Mouse (Mus musculus) limb, embryonic 11.5 days (tissue): ENCODE measurements around the gene Gbp10. TPM values are rescaled to one million over a fixed set of nuclear protein-coding genes. Genes with fewer than 3 reads are reported as not detected.
"Not testable (repeated sequence)": the region's sequence is repeated elsewhere in the genome, so short reads cannot be mapped to it uniquely, and the experiment has no call there.

Experiments used
- ATAC-seq: fragments of 200-750 bp; cut with Nextera tagmentation; 2 replicates; pipeline ENCODE4 v1.8.0; 2017; ENCODE audit warnings: low read depth; ENCODE audit not compliant: insufficient number of reproducible peaks, low FRiP score, low TSS enrichment
- DNase-seq: peaks from one replicate; pipeline ENCODE4 v3.0.0-alpha.2; 2015; ENCODE audit warnings: low spot score
- H3K27ac ChIP-seq: fragments of 300-500 bp; sonication (generic); replicated peaks from 2 replicates; pipeline ENCODE4 v1.5.1; 2014; ENCODE audit warnings: low read depth, mild to moderate bottlenecking, low read length
- H3K27me3 ChIP-seq: fragments of 300-500 bp; sonication (generic); 2 replicates; pipeline ENCODE4 v1.6.1; 2014; ENCODE audit warnings: mild to moderate bottlenecking, low read length, mixed read lengths; ENCODE audit not compliant: control insufficient read depth, insufficient read depth
- H3K36me3 ChIP-seq: fragments of 300-500 bp; sonication (generic); 2 replicates; pipeline ENCODE4 v1.6.1; 2014; ENCODE audit warnings: mild to moderate bottlenecking, low read length, moderate library complexity, mixed read lengths; ENCODE audit not compliant: control insufficient read depth, insufficient read depth
- H3K4me1 ChIP-seq: fragments of 300-500 bp; sonication (generic); 2 replicates; pipeline ENCODE4 v1.6.1; 2014; ENCODE audit warnings: low read length, mixed read lengths; ENCODE audit not compliant: control insufficient read depth, insufficient read depth
- H3K4me2 ChIP-seq: fragments of 300-500 bp; sonication (generic); 2 replicates; pipeline ENCODE4 v1.6.1; 2014; ENCODE audit warnings: low read depth, mild to moderate bottlenecking, moderate library complexity; ENCODE audit not compliant: severe bottlenecking
- H3K4me3 ChIP-seq: fragments of 300-500 bp; sonication (generic); 2 replicates; pipeline ENCODE4 v1.5.1; 2014; ENCODE audit warnings: low read depth, low read length
- H3K9ac ChIP-seq: fragments of 300-500 bp; sonication (generic); 2 replicates; pipeline ENCODE4 v1.6.1; 2014; ENCODE audit warnings: mild to moderate bottlenecking, low read length
- H3K9me3 ChIP-seq: fragments of 300-500 bp; sonication (generic); 2 replicates; pipeline ENCODE4 v1.6.1; 2016; ENCODE audit warnings: low read length; ENCODE audit not compliant: control insufficient read depth
- WGBS: fragments of 180-500 bp; shearing (Covaris S2); extraction: QIAGEN DNeasy Blood & Tissue Kit; methylation state at CpG from one replicate; pipeline ENCODE4 v1.1.7; 2014; 5-methylcytosine and 5-hydroxymethylcytosine counted together
- polyA plus RNA-seq: library from polyadenylated mRNA; unstranded; fragments of >200 nt; fragmentation: Nextera tagmentation; extraction: Ambion mirVana; gene quantifications from 2 replicates; pipeline ENCODE4 v1.2.1, GENCODE M21; 2014

The Gbp10 gene
- polyA plus RNA-seq, 1 experiment from 2014 or later = not detected

DNA sequence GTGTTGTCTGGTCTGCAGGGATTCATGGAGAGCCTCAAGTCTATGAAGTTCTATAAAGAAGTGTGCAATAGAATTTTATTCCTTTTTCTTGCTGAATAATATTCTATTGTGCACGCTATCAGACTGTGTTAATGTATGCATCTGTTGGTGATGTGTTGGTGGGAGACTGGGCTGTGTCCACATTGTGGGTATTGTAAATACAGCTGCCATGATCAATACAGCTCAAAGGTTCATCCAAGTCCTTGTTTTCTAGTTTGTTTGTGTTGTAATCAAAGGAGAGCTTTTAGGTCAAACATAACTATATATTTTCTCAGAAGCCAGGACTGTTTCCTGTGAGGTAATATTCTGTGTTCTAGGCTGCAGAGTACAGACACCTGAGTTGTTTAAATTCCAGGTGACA is 40.2 kb downstream of the Gbp10 start:
- not testable (repeated sequence) for H3K4me2 ChIP-seq, H3K4me1 ChIP-seq, H3K36me3 ChIP-seq, ATAC-seq, H3K4me3 ChIP-seq, H3K9me3 ChIP-seq, H3K9ac ChIP-seq, H3K27ac ChIP-seq, H3K27me3 ChIP-seq, DNase-seq
- WGBS = 93% methylated on average over 1 of the region's 1 CpGs

GRCm38 (mm10) chr5:105197915-105198560 is 41.3 kb downstream of the Gbp10 start:
- not testable (repeated sequence) for H3K4me2 ChIP-seq, H3K9me3 ChIP-seq, DNase-seq, H3K27ac ChIP-seq, ATAC-seq, H3K36me3 ChIP-seq, H3K4me1 ChIP-seq, H3K27me3 ChIP-seq, H3K4me3 ChIP-seq, H3K9ac ChIP-seq

GRCm38 (mm10) chr5:105196308-105196707 is 43.0 kb downstream of the Gbp10 start:
- DNase-seq, H3K36me3 ChIP-seq, H3K4me1 ChIP-seq, H3K27me3 ChIP-seq, H3K4me3 ChIP-seq, H3K9me3 ChIP-seq, H3K9ac ChIP-seq, H3K4me2 ChIP-seq, ATAC-seq, H3K27ac ChIP-seq: not testable (repeated sequence)
- 93% methylated on average over 5 of the region's 5 CpGs for WGBS

DNA sequence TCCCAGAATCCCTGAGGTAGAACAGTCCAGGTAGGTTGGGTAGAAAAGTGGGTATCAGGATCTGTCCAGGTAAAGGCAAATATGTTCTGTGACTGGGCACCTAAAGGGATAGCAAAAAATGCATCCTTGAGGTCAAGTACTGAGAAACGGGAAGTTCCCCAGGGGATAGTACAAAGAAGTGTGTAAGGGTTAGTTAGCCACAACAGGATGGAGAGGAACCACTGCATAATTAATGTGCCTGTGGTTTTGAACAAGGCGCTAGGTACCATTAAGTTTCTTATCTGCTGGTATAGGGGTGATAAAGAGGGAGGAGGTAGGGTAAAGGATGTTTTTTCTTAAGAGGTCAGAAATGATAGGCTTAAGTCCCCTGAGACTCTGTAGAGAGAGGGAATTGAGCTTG is 46.8 kb downstream of the Gbp10 start:
- not testable (repeated sequence) for ATAC-seq

GRCm38 (mm10) chr5:105181446-105181845 is 57.9 kb downstream of the Gbp10 start:
- no peak for ATAC-seq
- Histone ChIP-seq H3K4me3 (no peak overlapping the region), H3K9me3 (no peaks in the 10 kb centered on the region), H3K27ac (no peak overlapping the region), H3K4me1 (no peaks in the 10 kb centered on the region), H3K4me2 (no peak overlapping the region), H3K9ac (no peak overlapping the region), H3K36me3 (no peaks in the 10 kb centered on the region), H3K27me3 (no peaks in the 10 kb centered on the region)
- no peak for DNase-seq

More for the DNA sequence above, 46.8 kb downstream of the Gbp10 start:
- not testable (repeated sequence) for H3K9ac ChIP-seq, H3K9me3 ChIP-seq, H3K27me3 ChIP-seq, H3K4me3 ChIP-seq, H3K4me1 ChIP-seq, H3K4me2 ChIP-seq, DNase-seq, H3K27ac ChIP-seq, H3K36me3 ChIP-seq
- WGBS = 93% methylated on average over 2 of the region's 2 CpGs

Other genes with a start within 250 kb of the Gbp10 start
- 1.7 and 2.1 TPM in 2 replicates for gene Gbp9, start 100.0 kb downstream of the Gbp10 start, polyA plus RNA-seq
- not detected in 2 replicates for gene Gbp8, start 100.0 kb downstream of the Gbp10 start, polyA plus RNA-seq
- 0.10 and 0.21 TPM in 2 replicates for gene Gbp4, start 99.9 kb downstream of the Gbp10 start, polyA plus RNA-seq
- not detected in 2 replicates for gene Gm43302, start 54.2 kb upstream of the Gbp10 start, polyA plus RNA-seq
- 0.06 and 0.09 TPM in 2 replicates for gene Gbp6, start 54.2 kb upstream of the Gbp10 start, polyA plus RNA-seq
- 5.9 and 6.2 TPM in 2 replicates for gene Lrrc8b, start 176.2 kb upstream of the Gbp10 start, polyA plus RNA-seq